Mouse (Mus musculus) heart, postnatal 0 days (tissue): ENCODE data around the gene Exoc3l. TPM values are rescaled to one million over a fixed set of nuclear protein-coding genes. Genes with fewer than 3 reads are reported as not detected.

Source experiments
- ATAC-seq: fragments of 200-750 bp; cut with Nextera tagmentation; 2 replicates; pipeline ENCODE4 v1.8.0; 2017; ENCODE audit warnings: low read depth, moderate number of reproducible peaks, moderate library complexity; ENCODE audit not compliant: insufficient read depth
- DNase-seq: peaks from one replicate; pipeline ENCODE4 v3.0.0-alpha.2; 2016; ENCODE audit warnings: low spot score
- H3K27ac ChIP-seq: fragments of 300-500 bp; sonication (generic); 2 replicates; pipeline ENCODE4 v1.5.1; 2014; ENCODE audit warnings: low read depth, mild to moderate bottlenecking
- H3K27me3 ChIP-seq: fragments of 300-500 bp; sonication (generic); 2 replicates; pipeline ENCODE4 v1.6.1; 2014; ENCODE audit warnings: low read length, mixed read lengths; ENCODE audit not compliant: control insufficient read depth, insufficient read depth
- H3K36me3 ChIP-seq: fragments of 300-500 bp; sonication (generic); replicated peaks from 2 replicates; pipeline ENCODE4 v1.6.1; 2014; ENCODE audit warnings: low read length, mixed read lengths; ENCODE audit not compliant: control insufficient read depth, insufficient read depth
- H3K4me1 ChIP-seq: fragments of 300-500 bp; sonication (generic); 2 replicates; pipeline ENCODE4 v1.6.1; 2014; ENCODE audit warnings: antibody characterized with exemption; ENCODE audit not compliant: control insufficient read depth, insufficient read depth
- H3K4me2 ChIP-seq: fragments of 300-500 bp; sonication (generic); 2 replicates; pipeline ENCODE4 v1.6.1; 2014; ENCODE audit warnings: low read depth, mild to moderate bottlenecking, low read length, moderate library complexity
- H3K4me3 ChIP-seq: fragments of 300-500 bp; sonication (generic); 2 replicates; pipeline ENCODE4 v1.5.1; 2014; ENCODE audit warnings: low read depth, low read length
- H3K9ac ChIP-seq: fragments of 300-500 bp; sonication (generic); replicated peaks from 2 replicates; pipeline ENCODE4 v1.6.1; 2014; ENCODE audit warnings: low read depth, low read length, mixed read lengths
- H3K9me3 ChIP-seq: fragments of 300-500 bp; sonication (generic); replicated peaks from 2 replicates; pipeline ENCODE4 v1.6.1; 2016; ENCODE audit warnings: low read length; ENCODE audit not compliant: control insufficient read depth
- CTCF ChIP-seq: IDR thresholded peaks from 2 replicates; pipeline ENCODE4 v1.5.1; 2016; ENCODE audit warnings: antibody characterized with exemption, control low read depth, low read depth
- EP300 ChIP-seq: IDR thresholded peaks from 2 replicates; pipeline ENCODE4 v1.6.1; 2016; ENCODE audit warnings: antibody characterized with exemption, low read depth
- WGBS: fragments of 180-500 bp; shearing (Covaris S2); extraction: QIAGEN DNeasy Blood & Tissue Kit; methylation state at CpG from one replicate; pipeline ENCODE4 v1.1.7; 2014; 5-methylcytosine and 5-hydroxymethylcytosine counted together
- polyA plus RNA-seq: library from polyadenylated mRNA; unstranded; fragments of >200 nt; fragmentation: Nextera tagmentation; extraction: Ambion mirVana; gene quantifications from 2 replicates; pipeline ENCODE4 v1.2.1, GENCODE M21; 2015
- total RNA-seq: library from RNA; depleted of rRNA; stranded (reverse); fragments of >200 nt; gene quantifications from 2 replicates; pipeline ENCODE4 v1.2.3, GENCODE M21; 2014; ENCODE audit warnings: low replicate concordance

The Exoc3l gene
- total and polyA plus RNA-seq, 2 experiments from 2014 or later = 9.5 to 10.6 TPM

DNA sequence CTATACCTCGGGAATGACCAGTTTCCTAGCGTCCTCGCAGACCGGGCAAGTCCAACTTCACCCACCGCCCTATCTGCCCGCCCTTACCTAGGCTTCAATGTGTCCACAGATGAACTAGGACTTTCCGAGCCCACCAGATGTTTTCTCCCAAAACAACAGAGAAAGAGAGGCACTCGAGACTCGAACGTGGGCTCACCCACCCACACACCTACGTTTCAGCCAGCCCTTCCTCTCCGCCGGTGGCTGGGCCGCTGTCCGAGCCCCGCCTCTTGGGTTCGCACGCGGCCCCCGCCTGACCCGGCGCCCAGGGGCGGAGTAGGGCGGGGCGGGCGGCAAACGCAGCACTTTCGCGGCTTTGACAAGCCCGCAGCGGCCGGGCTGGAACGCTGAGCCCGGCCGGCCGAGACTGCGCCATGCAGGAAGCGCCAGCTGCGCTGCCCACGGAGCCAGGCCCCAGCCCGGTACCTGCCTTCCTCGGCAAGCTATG lies 26.4 kb downstream of the Exoc3l start, which contains the start of gene Hsf4:
Gene Hsf4, plus strand, starts transcription at position 341 of the 487 bp plus-strand sequence.
- DNase-seq (no peak), ATAC-seq (peak; percentile 68)
- Histone ChIP-seq H3K9ac (peak within 1 kb of the TSS; percentile 47), H3K27me3 (peaks cover 58% of the 10 kb centered on the region), H3K4me3 (peak within 1 kb of the TSS; percentile 56), H3K27ac (no peak within 1 kb of the TSS), H3K4me1 (peaks cover 20% of the 10 kb centered on the region), H3K4me2 (peak within 1 kb of the TSS; percentile 95), H3K9me3 (no peaks in the 10 kb centered on the region), H3K36me3 (0 out of 2 replicates have a peak, but pooled peaks cover 4% of the 10 kb centered on the region)
- no peak for TF ChIP-seq EP300
- TF ChIP-seq CTCF = no peak
- WGBS = under 1% methylated on average over 42 of the region's 42 CpGs

DNA sequence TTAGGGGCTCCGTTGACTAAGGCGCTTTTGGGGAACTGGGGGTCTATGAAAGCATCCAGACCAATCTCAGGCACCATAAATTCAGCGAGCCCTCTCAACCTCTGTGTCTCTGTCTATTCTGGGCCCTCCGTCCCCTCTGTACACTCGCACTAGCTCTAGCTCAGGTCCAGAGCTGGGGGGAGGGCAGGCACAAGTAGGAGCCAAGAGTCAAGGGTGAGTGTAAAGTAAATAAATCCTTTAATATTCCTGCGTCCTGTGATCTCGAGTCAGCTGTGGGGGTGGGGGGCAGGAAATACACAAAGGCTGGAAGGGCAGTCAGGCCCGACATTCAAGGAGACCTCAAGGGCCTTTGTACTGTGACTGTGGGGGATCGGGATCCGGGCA lies 26.8 kb downstream of the Exoc3l start:
- TF ChIP-seq EP300 = no peak
- no peak for TF ChIP-seq CTCF
- Histone ChIP-seq H3K9me3 (no peaks in the 10 kb centered on the region), H3K4me3 (peak overlapping the region; percentile 56), H3K36me3 (0 out of 2 replicates have a peak, but pooled peaks cover 4% of the 10 kb centered on the region), H3K4me2 (peak overlapping the region; percentile 95), H3K9ac (peak overlapping the region; percentile 47), H3K27ac (no peak overlapping the region), H3K27me3 (peaks cover 54% of the 10 kb centered on the region), H3K4me1 (peaks cover 21% of the 10 kb centered on the region)
- ATAC-seq (0 out of 2 replicates have a peak, but pooled peaks have one; percentile 16), DNase-seq (no peak)
- WGBS = 2% methylated on average over 10 of the region's 10 CpGs

DNA sequence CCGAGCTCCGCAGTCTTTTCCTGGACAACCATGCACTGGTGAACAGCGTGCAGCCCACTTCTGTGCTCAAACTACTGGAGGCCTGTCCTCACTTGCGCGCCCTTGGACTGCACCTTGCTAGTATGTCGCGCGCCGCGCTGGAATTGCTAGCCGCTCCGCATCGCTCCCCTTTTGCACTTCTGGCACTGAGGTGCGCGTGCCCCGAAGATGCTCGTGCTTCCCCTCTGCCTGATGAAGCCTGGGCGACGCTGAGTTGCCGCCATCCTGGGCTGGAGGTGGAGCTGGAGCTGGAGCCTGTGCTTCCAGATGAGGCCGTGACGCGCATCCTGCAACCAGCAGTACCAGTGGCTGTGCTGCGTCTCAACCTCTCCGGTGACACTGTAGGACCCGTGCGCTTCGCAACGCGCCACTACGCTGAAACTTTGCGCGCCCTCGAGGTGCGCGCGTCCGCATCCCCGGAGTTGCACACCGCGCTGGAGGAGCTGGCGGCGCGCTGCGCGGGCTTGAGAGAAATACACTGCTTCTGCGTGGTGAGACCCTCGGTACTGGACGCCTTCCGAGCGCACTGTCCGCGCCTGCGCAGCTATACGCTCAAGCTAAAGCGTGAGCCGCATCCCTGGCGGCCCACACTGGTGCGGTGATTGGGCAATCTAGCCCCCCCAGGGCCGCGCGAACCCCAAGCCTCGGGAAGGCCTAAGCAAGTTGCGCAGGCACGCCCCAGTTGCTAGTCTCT lies 27.4 kb downstream of the Exoc3l start:
- ATAC-seq (peak; percentile 23; the same call in 1 of the 2 replicates), DNase-seq (no peak)
- 5% methylated on average over 65 of the region's 65 CpGs for WGBS
- TF ChIP-seq EP300 = no peak
- no peak for TF ChIP-seq CTCF
- peak overlapping the region; percentile 47 for H3K9ac ChIP-seq
- peaks cover 24% of the 10 kb centered on the region for H3K4me1 ChIP-seq
- peaks cover 48% of the 10 kb centered on the region for H3K27me3 ChIP-seq
- H3K4me3 ChIP-seq = peak overlapping the region; percentile 56
- no peak overlapping the region for H3K27ac ChIP-seq
- 0 out of 2 replicates have a peak, but pooled peaks cover 4% of the 10 kb centered on the region for H3K36me3 ChIP-seq
- no peaks in the 10 kb centered on the region for H3K9me3 ChIP-seq
- peak overlapping the region; percentile 95 for H3K4me2 ChIP-seq

DNA sequence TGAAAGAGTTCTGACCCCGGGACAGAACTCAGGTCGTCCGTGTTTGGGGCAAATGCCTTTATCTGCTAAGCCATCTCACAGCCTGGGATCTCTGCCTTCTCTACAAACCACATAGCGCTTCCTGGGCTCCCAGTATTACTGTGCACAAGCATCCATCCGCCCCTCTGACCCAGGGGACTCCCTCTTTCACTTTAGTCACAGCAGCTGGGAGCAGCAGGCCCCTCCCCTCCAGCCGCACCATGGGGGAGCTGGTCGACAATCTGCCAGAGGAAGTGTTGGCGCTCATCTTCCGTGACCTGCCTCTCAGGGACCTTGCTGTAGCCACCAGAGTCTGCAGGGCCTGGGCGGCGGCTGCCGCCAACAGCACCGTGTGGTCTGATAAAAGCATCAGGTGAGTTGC lies 29.1 kb downstream of the Exoc3l start:
- H3K9ac ChIP-seq = no peak overlapping the region
- H3K36me3 ChIP-seq = 0 out of 2 replicates have a peak, but pooled peaks cover 4% of the 10 kb centered on the region
- 58% methylated on average over 13 of the region's 13 CpGs for WGBS
- H3K27ac ChIP-seq = no peak overlapping the region
- H3K27me3 ChIP-seq = peaks cover 32% of the 10 kb centered on the region
- DNase-seq (no peak), ATAC-seq (no peak)
- H3K4me3 ChIP-seq = no peak overlapping the region
- peaks cover 24% of the 10 kb centered on the region for H3K4me1 ChIP-seq
- no peaks in the 10 kb centered on the region for H3K9me3 ChIP-seq
- no peak for TF ChIP-seq EP300
- TF ChIP-seq CTCF = no peak
- no peak overlapping the region for H3K4me2 ChIP-seq

DNA sequence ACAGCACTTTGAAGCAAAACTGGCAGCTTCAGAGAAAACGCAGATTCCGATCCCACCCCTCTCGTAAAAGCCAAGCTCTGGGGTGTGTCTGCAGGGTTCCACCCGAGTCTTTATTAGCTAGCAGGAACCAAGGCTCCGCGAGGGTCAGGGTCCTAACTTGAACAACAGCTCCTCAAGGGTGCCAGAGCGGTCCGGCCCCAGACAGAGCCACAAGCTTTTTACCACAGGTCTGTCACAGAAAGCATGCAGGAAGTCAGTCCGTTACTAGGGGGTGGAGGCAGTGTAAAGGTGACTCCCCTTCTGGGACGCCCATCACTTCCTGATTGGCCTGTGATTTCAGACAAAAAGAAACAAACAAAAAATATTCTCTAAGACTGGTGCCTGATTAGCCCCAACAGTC lies 30.8 kb downstream of the Exoc3l start:
- H3K4me1 ChIP-seq = peaks cover 19% of the 10 kb centered on the region
- DNase-seq (no peak), ATAC-seq (no peak)
- peaks cover 16% of the 10 kb centered on the region for H3K27me3 ChIP-seq
- TF ChIP-seq CTCF (no peak), EP300 (no peak)
- H3K9me3 ChIP-seq = no peaks in the 10 kb centered on the region
- H3K4me3 ChIP-seq = peak overlapping the region; percentile 74
- 17% methylated on average over 10 of the region's 10 CpGs for WGBS
- H3K27ac ChIP-seq = no peak overlapping the region
- H3K36me3 ChIP-seq = 0 out of 2 replicates have a peak, but pooled peaks cover 4% of the 10 kb centered on the region
- peak overlapping the region; percentile 55 for H3K9ac ChIP-seq
- H3K4me2 ChIP-seq = peak overlapping the region; percentile 94
